Mouse (Mus musculus): Measurements from ENCODE around the gene Epn2. TPM values are rescaled to one million over a fixed set of nuclear protein-coding genes. Genes with fewer than 3 reads are reported as not detected.

The Epn2 gene
- polyA plus RNA-seq, 1 experiment from 2014 or later: 31.4 TPM

DNA sequence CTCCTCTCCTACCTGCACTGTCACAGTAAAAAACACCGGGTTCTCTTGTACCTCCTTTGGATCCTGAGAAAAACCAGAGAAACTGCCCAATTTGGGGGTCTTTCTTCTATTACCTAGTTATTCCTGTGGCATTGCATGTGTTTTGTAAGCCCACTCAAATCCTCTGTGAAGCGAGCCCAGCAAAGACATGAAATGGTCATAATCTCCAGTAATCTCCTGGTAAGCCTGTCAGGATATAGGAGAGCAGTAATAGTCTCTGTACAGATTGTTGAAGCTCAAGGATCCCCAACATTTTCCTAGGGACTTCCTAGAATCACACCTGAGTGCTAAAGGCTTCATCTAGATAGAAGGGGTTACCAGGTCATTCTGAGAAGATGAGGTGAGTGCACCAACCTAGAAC is 38.4 kb downstream of the Epn2 start:
- Histone ChIP-seq H3K4me1 (ENCODE audit: control insufficient read depth, insufficient read depth, low read length) (no peaks in the 10 kb centered on the region), H3K9me3 (ENCODE audit: control insufficient read depth, low read length) (no peaks in the 10 kb centered on the region), H3K4me2 (ENCODE audit: low read depth) (no peak overlapping the region), H3K27ac (ENCODE audit: low read depth, low read length) (no peak overlapping the region), H3K9ac (ENCODE audit: low read length) (no peak overlapping the region), H3K4me3 (ENCODE audit: low read depth, low read length) (no peak overlapping the region), H3K36me3 (ENCODE audit: control insufficient read depth, insufficient read depth, low read length) (no peaks in the 10 kb centered on the region), H3K27me3 (ENCODE audit: control insufficient read depth, insufficient read depth, low read length) (no peaks in the 10 kb centered on the region)
- DNase-seq (ENCODE audit: low spot score) (no peak), ATAC-seq (ENCODE audit: insufficient read depth, low FRiP score, low TSS enrichment) (no peak)
- 90% methylated on average over 2 of the region's 2 CpGs for WGBS

DNA sequence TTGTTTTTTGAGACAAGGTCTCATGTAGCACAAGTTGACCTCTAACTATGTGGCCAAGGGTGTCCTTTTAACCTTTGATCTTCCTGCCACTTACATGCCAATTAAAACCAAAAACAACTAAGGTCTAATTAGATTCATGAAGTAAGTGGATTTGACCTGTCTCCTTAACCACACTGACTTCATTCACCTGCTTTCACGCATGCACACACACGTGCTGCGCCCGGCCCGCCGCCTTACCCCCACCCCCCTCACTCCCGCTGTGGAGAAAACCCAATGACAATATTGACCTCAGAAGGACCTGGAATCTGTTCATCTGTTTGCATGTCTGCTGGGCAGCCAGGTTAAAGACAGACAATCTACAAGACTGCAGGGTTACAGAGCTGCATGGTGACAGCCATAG is 38.8 kb downstream of the Epn2 start:
- DNase-seq (ENCODE audit: low spot score): no peak
- Histone ChIP-seq H3K36me3 (ENCODE audit: control insufficient read depth, insufficient read depth, low read length) (no peaks in the 10 kb centered on the region), H3K4me2 (ENCODE audit: low read depth) (no peak overlapping the region), H3K4me1 (ENCODE audit: control insufficient read depth, insufficient read depth, low read length) (no peaks in the 10 kb centered on the region), H3K27me3 (ENCODE audit: control insufficient read depth, insufficient read depth, low read length) (no peaks in the 10 kb centered on the region), H3K9me3 (ENCODE audit: control insufficient read depth, low read length) (no peaks in the 10 kb centered on the region), H3K4me3 (ENCODE audit: low read depth, low read length) (no peak overlapping the region), H3K27ac (ENCODE audit: low read depth, low read length) (no peak overlapping the region), H3K9ac (ENCODE audit: low read length) (no peak overlapping the region)
- ATAC-seq (ENCODE audit: insufficient read depth, low FRiP score, low TSS enrichment): no peak
- WGBS: 94% methylated on average over 7 of the region's 7 CpGs

DNA sequence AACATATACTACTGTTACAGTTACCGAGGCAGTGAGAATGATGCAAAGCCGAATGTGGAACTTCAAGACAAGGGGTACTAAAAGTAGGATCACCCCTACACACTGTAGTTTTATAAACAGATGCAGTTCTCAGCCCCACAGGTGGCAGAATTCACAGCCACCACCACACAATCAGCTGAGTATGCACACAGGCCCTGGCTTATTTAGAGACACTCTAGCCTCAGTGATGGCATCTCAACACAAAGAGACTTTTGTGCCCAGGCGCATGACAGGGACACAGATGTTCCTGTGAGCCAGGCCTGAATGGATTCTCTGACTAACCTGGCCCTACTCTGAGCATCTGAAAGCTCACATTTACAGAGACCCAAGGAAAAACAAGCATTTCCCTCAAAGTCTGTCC is 42.1 kb downstream of the Epn2 start:
- H3K36me3 ChIP-seq (ENCODE audit: control insufficient read depth, insufficient read depth, low read length): no peaks in the 10 kb centered on the region
- no peaks in the 10 kb centered on the region for H3K27me3 ChIP-seq (ENCODE audit: control insufficient read depth, insufficient read depth, low read length)
- no peak overlapping the region for H3K27ac ChIP-seq (ENCODE audit: low read depth, low read length)
- no peak overlapping the region for H3K9ac ChIP-seq (ENCODE audit: low read length)
- H3K4me2 ChIP-seq (ENCODE audit: low read depth): no peak overlapping the region
- H3K9me3 ChIP-seq (ENCODE audit: control insufficient read depth, low read length): no peaks in the 10 kb centered on the region
- ATAC-seq (ENCODE audit: insufficient read depth, low FRiP score, low TSS enrichment): no peak
- no peaks in the 10 kb centered on the region for H3K4me1 ChIP-seq (ENCODE audit: control insufficient read depth, insufficient read depth, low read length)
- WGBS: 90% methylated on average over 3 of the region's 3 CpGs
- no peak overlapping the region for H3K4me3 ChIP-seq (ENCODE audit: low read depth, low read length)
- DNase-seq (ENCODE audit: low spot score): no peak

DNA sequence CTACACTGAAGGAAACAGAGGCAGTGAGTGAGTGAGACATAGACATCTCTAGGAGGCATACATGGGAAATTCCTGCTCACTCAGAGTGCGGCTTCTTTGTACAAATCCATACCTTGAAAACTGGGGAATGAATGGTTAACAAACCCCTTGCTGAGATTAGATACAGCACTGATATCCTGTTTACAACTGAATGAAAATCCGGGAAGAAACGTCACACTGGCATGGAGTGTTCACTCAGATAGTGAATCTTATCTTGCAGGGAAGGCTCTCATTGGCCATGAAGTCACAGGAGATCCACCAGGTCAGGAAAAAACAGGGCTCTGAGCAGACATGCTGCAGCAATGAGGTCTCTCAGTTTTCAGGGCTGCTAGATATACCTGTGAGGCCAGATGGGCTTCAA is 42.5 kb downstream of the Epn2 start:
- H3K27me3 ChIP-seq (ENCODE audit: control insufficient read depth, insufficient read depth, low read length): no peaks in the 10 kb centered on the region
- 80% methylated on average over 3 of the region's 3 CpGs for WGBS

DNA sequence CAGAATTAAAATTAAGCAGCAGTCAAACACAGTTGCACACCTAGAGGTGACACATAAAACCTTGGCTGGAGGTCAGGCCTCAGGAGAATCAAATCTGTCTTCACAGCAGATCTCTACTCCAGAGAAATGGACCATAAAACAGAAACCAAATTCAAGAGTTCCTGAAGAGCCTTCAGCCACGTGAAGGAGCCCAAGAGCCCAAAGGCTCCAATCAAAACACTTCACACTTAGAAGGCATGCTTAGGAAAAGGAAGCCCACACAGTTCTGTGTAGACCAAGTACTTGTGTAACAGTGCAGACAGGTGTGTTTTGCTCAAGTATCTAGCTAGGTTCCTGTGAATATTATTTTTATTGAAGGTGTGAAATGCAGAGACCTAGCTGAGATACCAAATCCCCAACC is 44.0 kb downstream of the Epn2 start:
- no peak for DNase-seq (ENCODE audit: low spot score)
- Histone ChIP-seq H3K4me3 (ENCODE audit: low read depth, low read length) (no peak overlapping the region), H3K9me3 (ENCODE audit: control insufficient read depth, low read length) (no peaks in the 10 kb centered on the region), H3K36me3 (ENCODE audit: control insufficient read depth, insufficient read depth, low read length) (no peaks in the 10 kb centered on the region), H3K4me1 (ENCODE audit: control insufficient read depth, insufficient read depth, low read length) (no peaks in the 10 kb centered on the region), H3K9ac (ENCODE audit: low read length) (no peak overlapping the region), H3K27ac (ENCODE audit: low read depth, low read length) (no peak overlapping the region), H3K4me2 (ENCODE audit: low read depth) (no peak overlapping the region), H3K27me3 (ENCODE audit: control insufficient read depth, insufficient read depth, low read length) (no peaks in the 10 kb centered on the region)
- 67% methylated on average over 1 of the region's 1 CpGs for WGBS
- ATAC-seq (ENCODE audit: insufficient read depth, low FRiP score, low TSS enrichment): no peak

More for the DNA sequence above, 42.5 kb downstream of the Epn2 start:
- no peaks in the 10 kb centered on the region for H3K9me3 ChIP-seq (ENCODE audit: control insufficient read depth, low read length)
- H3K9ac ChIP-seq (ENCODE audit: low read length): no peak overlapping the region
- H3K4me1 ChIP-seq (ENCODE audit: control insufficient read depth, insufficient read depth, low read length): no peaks in the 10 kb centered on the region
- H3K4me2 ChIP-seq (ENCODE audit: low read depth): no peak overlapping the region
- DNase-seq (ENCODE audit: low spot score) (no peak), ATAC-seq (ENCODE audit: insufficient read depth, low FRiP score, low TSS enrichment) (no peak)
- no peak overlapping the region for H3K4me3 ChIP-seq (ENCODE audit: low read depth, low read length)
- no peak overlapping the region for H3K27ac ChIP-seq (ENCODE audit: low read depth, low read length)
- no peaks in the 10 kb centered on the region for H3K36me3 ChIP-seq (ENCODE audit: control insufficient read depth, insufficient read depth, low read length)

DNA sequence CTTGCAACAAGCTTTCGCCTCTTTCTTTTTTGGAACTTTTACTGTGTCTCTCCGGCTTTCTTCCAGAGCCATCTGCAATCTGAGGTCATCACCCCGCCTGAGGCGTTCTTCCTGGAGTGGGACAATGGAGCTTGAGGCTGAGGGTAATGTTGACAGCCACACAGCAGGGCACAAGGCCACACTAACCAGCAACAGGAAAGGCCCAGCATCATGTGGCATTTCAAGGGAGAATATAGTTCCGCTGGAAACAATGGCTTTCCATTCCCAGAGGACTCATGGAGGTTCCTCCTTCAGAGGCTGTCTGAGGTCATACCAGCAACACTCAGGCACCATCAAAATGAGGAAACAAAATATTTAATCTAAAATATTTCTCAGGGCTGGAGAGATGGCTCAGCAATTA is 45.9 kb downstream of the Epn2 start:
- Histone ChIP-seq H3K36me3 (ENCODE audit: control insufficient read depth, insufficient read depth, low read length) (no peaks in the 10 kb centered on the region), H3K27ac (ENCODE audit: low read depth, low read length) (no peak overlapping the region), H3K9ac (ENCODE audit: low read length) (no peak overlapping the region), H3K27me3 (ENCODE audit: control insufficient read depth, insufficient read depth, low read length) (no peaks in the 10 kb centered on the region), H3K9me3 (ENCODE audit: control insufficient read depth, low read length) (no peaks in the 10 kb centered on the region), H3K4me1 (ENCODE audit: control insufficient read depth, insufficient read depth, low read length) (peaks cover 4% of the 10 kb centered on the region), H3K4me3 (ENCODE audit: low read depth, low read length) (no peak overlapping the region), H3K4me2 (ENCODE audit: low read depth) (no peak overlapping the region)
- WGBS: 62% methylated on average over 5 of the region's 5 CpGs
- ATAC-seq (ENCODE audit: insufficient read depth, low FRiP score, low TSS enrichment) (no peak), DNase-seq (ENCODE audit: low spot score) (peak; percentile 21)

DNA sequence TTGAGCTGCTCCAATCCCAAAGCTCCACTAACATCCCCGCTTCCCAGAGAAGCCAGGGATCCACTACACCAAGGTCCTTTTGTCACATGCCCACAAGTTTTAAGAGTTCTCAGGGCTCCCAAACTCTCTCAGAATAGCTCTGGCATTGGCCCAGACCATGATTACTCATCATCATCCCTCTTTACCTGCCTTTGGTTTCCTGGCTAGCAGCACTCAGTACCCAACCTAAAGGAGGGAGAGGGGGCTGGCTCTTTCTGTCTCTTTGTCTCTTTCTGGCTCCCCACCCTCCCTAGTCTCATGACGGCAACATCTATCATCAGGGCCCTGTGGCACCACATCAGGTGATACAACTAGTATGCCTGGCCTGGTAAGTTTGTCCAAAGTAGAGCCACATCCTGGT is 46.7 kb downstream of the Epn2 start:
- 94% methylated on average over 2 of the region's 2 CpGs for WGBS
- no peak for ATAC-seq (ENCODE audit: insufficient read depth, low FRiP score, low TSS enrichment)

DNA sequence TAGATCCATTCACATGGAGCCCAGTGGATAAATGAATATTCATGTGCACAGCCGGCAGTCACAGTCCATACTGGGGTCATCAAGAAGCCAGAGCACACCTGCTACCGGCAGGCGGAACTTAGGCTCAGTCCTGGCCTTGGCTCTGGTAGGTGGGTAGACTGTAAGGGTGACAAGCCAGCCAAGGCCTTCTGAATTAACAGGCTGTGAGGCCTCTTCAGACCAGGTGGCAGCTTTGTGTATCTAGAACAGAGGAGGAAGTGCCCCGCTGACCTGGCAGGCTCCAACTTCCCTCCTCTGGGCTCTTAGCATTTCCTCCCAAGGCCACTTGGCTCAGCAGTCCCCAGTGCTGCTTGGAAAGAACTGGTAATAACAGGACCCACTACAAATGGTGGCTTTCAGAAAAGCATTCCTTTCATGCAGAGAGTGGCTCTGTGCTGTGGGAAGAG is 50.2 kb downstream of the Epn2 start:
- no peaks in the 10 kb centered on the region for H3K36me3 ChIP-seq (ENCODE audit: control insufficient read depth, insufficient read depth, low read length)
- 37% methylated on average over 4 of the region's 4 CpGs for WGBS
- no peak overlapping the region for H3K27ac ChIP-seq (ENCODE audit: low read depth, low read length)
- no peak for ATAC-seq (ENCODE audit: insufficient read depth, low FRiP score, low TSS enrichment)
- H3K27me3 ChIP-seq (ENCODE audit: control insufficient read depth, insufficient read depth, low read length): no peaks in the 10 kb centered on the region
- no peak overlapping the region for H3K4me3 ChIP-seq (ENCODE audit: low read depth, low read length)
- no peak overlapping the region for H3K9ac ChIP-seq (ENCODE audit: low read length)
- DNase-seq (ENCODE audit: low spot score): peak; percentile 19
- H3K9me3 ChIP-seq (ENCODE audit: control insufficient read depth, low read length): no peaks in the 10 kb centered on the region
- H3K4me1 ChIP-seq (ENCODE audit: control insufficient read depth, insufficient read depth, low read length): peaks cover 4% of the 10 kb centered on the region
- no peak overlapping the region for H3K4me2 ChIP-seq (ENCODE audit: low read depth)

More for the DNA sequence above, 46.7 kb downstream of the Epn2 start:
- Histone ChIP-seq H3K4me2 (ENCODE audit: low read depth) (no peak overlapping the region), H3K36me3 (ENCODE audit: control insufficient read depth, insufficient read depth, low read length) (no peaks in the 10 kb centered on the region), H3K9ac (ENCODE audit: low read length) (no peak overlapping the region), H3K9me3 (ENCODE audit: control insufficient read depth, low read length) (no peaks in the 10 kb centered on the region), H3K27ac (ENCODE audit: low read depth, low read length) (no peak overlapping the region), H3K27me3 (ENCODE audit: control insufficient read depth, insufficient read depth, low read length) (no peaks in the 10 kb centered on the region), H3K4me1 (ENCODE audit: control insufficient read depth, insufficient read depth, low read length) (peaks cover 4% of the 10 kb centered on the region), H3K4me3 (ENCODE audit: low read depth, low read length) (no peak overlapping the region)
- DNase-seq (ENCODE audit: low spot score): no peak

DNA sequence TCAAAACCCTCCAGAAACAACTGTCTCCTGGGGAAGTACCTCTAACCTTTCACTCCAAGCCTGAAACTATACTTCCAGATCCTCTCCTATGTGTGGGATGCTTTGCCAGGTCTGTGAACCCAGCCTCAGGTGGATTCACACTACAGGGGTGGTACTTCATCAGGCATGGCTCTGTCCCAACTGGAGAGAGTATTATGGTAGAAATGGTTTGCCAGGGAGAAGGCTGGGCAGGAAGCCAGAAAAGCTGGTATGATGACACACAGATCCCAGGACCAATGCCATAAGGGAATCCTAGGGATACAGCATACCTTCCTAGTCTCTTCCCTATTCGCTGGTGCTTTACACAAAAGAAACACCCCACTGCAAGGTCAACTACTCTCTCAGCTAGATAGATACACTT is 52.6 kb downstream of the Epn2 start:
- H3K27me3 ChIP-seq (ENCODE audit: control insufficient read depth, insufficient read depth, low read length): no peaks in the 10 kb centered on the region
- H3K36me3 ChIP-seq (ENCODE audit: control insufficient read depth, insufficient read depth, low read length): no peaks in the 10 kb centered on the region
- WGBS: 86% methylated on average over 1 of the region's 1 CpGs
- H3K9me3 ChIP-seq (ENCODE audit: control insufficient read depth, low read length): no peaks in the 10 kb centered on the region
- ATAC-seq (ENCODE audit: insufficient read depth, low FRiP score, low TSS enrichment) (no peak), DNase-seq (ENCODE audit: low spot score) (no peak)
- H3K4me1 ChIP-seq (ENCODE audit: control insufficient read depth, insufficient read depth, low read length): peaks cover 4% of the 10 kb centered on the region
- no peak overlapping the region for H3K4me3 ChIP-seq (ENCODE audit: low read depth, low read length)
- H3K4me2 ChIP-seq (ENCODE audit: low read depth): no peak overlapping the region
- no peak overlapping the region for H3K27ac ChIP-seq (ENCODE audit: low read depth, low read length)
- H3K9ac ChIP-seq (ENCODE audit: low read length): no peak overlapping the region
